In genomic region chr7:121840810-121841209, GRCm38 (mm10) we compare ENCODE assay signal across 10 mouse cellular contexts. TPM values are rescaled to one million over a fixed set of nuclear protein-coding genes. Genes with fewer than 3 reads are reported as not detected.
DNase-seq lines count a peak whose midpoint lies in the region; ATAC-seq lines count a peak whose summit lies in the region.
"Had no signal": no experiment of that assay in that cellular context is flagged by ENCODE, and none has a peak within 500 bp of the region (broad histone marks: within the 10 kb centered on the region; RNA-seq: fewer than 3 reads in every experiment).

No protein-coding gene starts in this region.

- WGBS in heart, embryonic 11.5 days (ENCODE audit: insufficient replicate concordance): 32% methylated on average over 7 of the region's 7 CpGs
- WGBS in liver, embryonic 11.5 days: 76% methylated on average over 7 of the region's 7 CpGs

- no peak overlapping the region for H3K9ac ChIP-seq in heart, embryonic 11.5 days (ENCODE audit: low read depth, low read length)
- no peak overlapping the region for H3K9ac ChIP-seq in liver, embryonic 11.5 days (ENCODE audit: low read depth, low read length)
- H3K9ac ChIP-seq: limb, embryonic 15.5 days had no signal

- no peak overlapping the region for H3K4me3 ChIP-seq in heart, embryonic 11.5 days (ENCODE audit: low read depth, low read length)
- H3K4me3 ChIP-seq in liver, embryonic 11.5 days (ENCODE audit: low read depth, low read length): no peak overlapping the region
- H3K4me3 ChIP-seq: limb, embryonic 15.5 days had no signal

- peak overlapping the region; percentile 30; the same call in 1 of the 2 replicates for H3K4me2 ChIP-seq in heart, embryonic 11.5 days
- H3K4me2 ChIP-seq in liver, embryonic 11.5 days: no peak overlapping the region
- H3K4me2 ChIP-seq: limb, embryonic 15.5 days had no signal

- peak; percentile 62 for ATAC-seq in frontal cortex, adult (ENCODE audit: low TSS enrichment)
- no peak for ATAC-seq in heart, embryonic 11.5 days (replicated peaks; ENCODE audit: insufficient number of reproducible peaks, low FRiP score, low TSS enrichment)
- no peak for ATAC-seq in liver, embryonic 11.5 days (replicated peaks; ENCODE audit: low FRiP score)
- ATAC-seq: intestine, embryonic 16.5 days had no signal

- peaks cover 2% of the 10 kb centered on the region; the same call in 1 of the 2 replicates for H3K4me1 ChIP-seq in heart, embryonic 11.5 days (ENCODE audit: control insufficient read depth, insufficient read depth, low read length)
- H3K4me1 ChIP-seq in liver, embryonic 11.5 days (replicated peaks; ENCODE audit: control insufficient read depth, insufficient read depth, low read length): no peaks in the 10 kb centered on the region
- H3K4me1 ChIP-seq: limb, embryonic 15.5 days had no signal

- H3K9me3 ChIP-seq in heart, embryonic 11.5 days (replicated peaks; ENCODE audit: control insufficient read depth, low read length): no peaks in the 10 kb centered on the region
- no peaks in the 10 kb centered on the region for H3K9me3 ChIP-seq in liver, embryonic 11.5 days (ENCODE audit: control insufficient read depth, low read length)
- H3K9me3 ChIP-seq: limb, embryonic 15.5 days had no signal

- no peaks in the 10 kb centered on the region for H3K36me3 ChIP-seq in heart, embryonic 11.5 days (ENCODE audit: control insufficient read depth, insufficient read depth, low read length)
- H3K36me3 ChIP-seq in liver, embryonic 11.5 days (ENCODE audit: control insufficient read depth, insufficient read depth, low read length): no peaks in the 10 kb centered on the region
- H3K36me3 ChIP-seq: limb, embryonic 15.5 days had no signal

- peak overlapping the region; percentile 70 for H3K27ac ChIP-seq in heart, embryonic 11.5 days (ENCODE audit: low read depth, low read length)
- no peak overlapping the region for H3K27ac ChIP-seq in liver, embryonic 11.5 days (ENCODE audit: low read depth, low read length)
- H3K27ac ChIP-seq: limb, embryonic 15.5 days had no signal

- no peaks in the 10 kb centered on the region for H3K27me3 ChIP-seq in heart, embryonic 11.5 days (ENCODE audit: control insufficient read depth, insufficient read depth, low read length)
- no peaks in the 10 kb centered on the region for H3K27me3 ChIP-seq in liver, embryonic 11.5 days (replicated peaks; ENCODE audit: control insufficient read depth, insufficient read depth, low read length)
- H3K27me3 ChIP-seq: limb, embryonic 15.5 days had no signal

- no peak for DNase-seq in frontal cortex, postnatal 10 days (ENCODE audit: low spot score in 2 of 2)
- DNase-seq in cerebellum, adult 9-10 months: peak; percentile 28
- peak; percentile 35 to 39 for DNase-seq in layer of hippocampus, postnatal 36 days
- DNase-seq in lung, postnatal 36 days: no peak
- DNase-seq in liver, embryonic 11.5 days (ENCODE audit: low spot score): no peak
- no peak for DNase-seq in testis, postnatal 14 days (ENCODE audit: low spot score)

RNA-seq across cellular contexts. Expression of gene Scnn1b, which starts 24.0 kb away (rescaled TPM):
- polyA plus RNA-seq in heart, embryonic 11.5 days (2014; fragmentation: Nextera tagmentation; extraction: Ambion mirVana): not detected in 2 replicates
- under 1 TPM in 1 of 2 experiments, not detected in 1; 0.30 TPM for total RNA-seq in layer of hippocampus, postnatal 36 days (2021)
- 0.08 TPM in 1 of 2 replicates, not detected in the other for polyA plus RNA-seq in liver, embryonic 11.5 days (2014; fragmentation: Nextera tagmentation; extraction: Ambion mirVana)

Comparison
In these comparisons a context has a peak if more than half of its experiments do, and no peak if none do; other contexts are left out.
1. DNase-seq: peak in cerebellum, adult 9-10 months (single experiment) and layer of hippocampus, postnatal 36 days (2 of 2); none in frontal cortex, postnatal 10 days (0 of 2), lung, postnatal 36 days (single experiment), liver, embryonic 11.5 days (single experiment) and testis, postnatal 14 days (single experiment).